Mouse (Mus musculus) left cerebral cortex, adult 9 months (tissue): ENCODE measurements at regions not wholly inside any gene's neighbourhood (a gene's known extent, or its start where the extent isn't known, plus 50 kb on each side); places are given as distances from the start of the nearest gene placed in this dataset.

Source experiments
- DNase-seq, 2 experiments: peaks; one replicate each; pipeline ENCODE4 v3.0.0; 2022; ENCODE audit warnings: low spot score in 2 of 2

GRCm38 (mm10) chr16:77461459-77461858 lies 140.4 kb downstream of the Gm11146 start:
- DNase-seq, result no peak

GRCm38 (mm10) chr16:77459651-77460050 lies 142.2 kb downstream of the Gm11146 start:
- no peak for DNase-seq

GRCm38 (mm10) chr16:77444647-77445046 lies 157.2 kb downstream of the Gm11146 start:
- no peak for DNase-seq

GRCm38 (mm10) chr16:77444006-77444405 lies 157.9 kb downstream of the Gm11146 start:
- peak in 1 of 2 experiments; percentile 51 for DNase-seq

GRCm38 (mm10) chr16:77443318-77443717 lies 158.6 kb downstream of the Gm11146 start:
- DNase-seq, result no peak

GRCm38 (mm10) chr16:77442866-77443265 lies 159.0 kb downstream of the Gm11146 start:
- DNase-seq, result no peak

GRCm38 (mm10) chr16:77431345-77431744 lies 170.5 kb downstream of the Gm11146 start:
- no peak for DNase-seq

GRCm38 (mm10) chr16:77422385-77423363 lies 179.2 kb downstream of the Gm11146 start:
- DNase-seq, result peak in 1 of 2 experiments; percentile 45

- DNase-seq, result peak in 1 of 2 experiments; percentile 45
These were observed 180.3 kb downstream of the Gm11146 start for GRCm38 (mm10) chr16:77421591-77422024.

- peak in 1 of 2 experiments; percentile 2 for DNase-seq
These were observed 180.9 kb downstream of the Gm11146 start for GRCm38 (mm10) chr16:77421001-77421400.

GRCm38 (mm10) chr16:77420136-77420860 lies 181.6 kb downstream of the Gm11146 start:
- peak in 1 of 2 experiments; percentile 26 for DNase-seq

- no peak for DNase-seq
These were observed 182.7 kb downstream of the Gm11146 start for GRCm38 (mm10) chr16:77419116-77419735.

GRCm38 (mm10) chr16:77418486-77418885 lies 183.4 kb downstream of the Gm11146 start:
- DNase-seq, result no peak

- DNase-seq, result peak in 1 of 2 experiments; percentile 57
These were observed 184.1 kb downstream of the Gm11146 start for GRCm38 (mm10) chr16:77417791-77418190.

- DNase-seq, result no peak
These were observed 187.3 kb downstream of the Gm11146 start for GRCm38 (mm10) chr16:77414562-77414961.

GRCm38 (mm10) chr16:77409168-77409567 lies 192.7 kb downstream of the Gm11146 start:
- no peak for DNase-seq

GRCm38 (mm10) chr16:77406999-77407398 lies 194.9 kb downstream of the Gm11146 start:
- no peak for DNase-seq

GRCm38 (mm10) chr16:77405859-77406258 lies 196.0 kb downstream of the Gm11146 start:
- no peak for DNase-seq

GRCm38 (mm10) chr16:77405181-77405818 lies 196.6 kb downstream of the Gm11146 start:
- no peak for DNase-seq

- no peak for DNase-seq
These were observed 199.1 kb downstream of the Gm11146 start for GRCm38 (mm10) chr16:77402711-77403280.
